Mouse (Mus musculus): ENCODE data around the gene Hsd17b14.

Hsd17b14 gene

GRCm38 (mm10) chr7:45529461-45529860, 25.2 kb upstream of the Hsd17b14 start:
- in situ Hi-C loops (cut with MboI, MseI), result no loop called here

- in situ Hi-C loops (cut with MboI, MseI), result no loop called here
Observed at GRCm38 (mm10) chr7:45530643-45531042, 24.1 kb upstream of the Hsd17b14 start.

GRCm38 (mm10) chr7:45535676-45536075, 19.0 kb upstream of the Hsd17b14 start:
- in situ Hi-C loops (cut with MboI, MseI), result no loop called here

GRCm38 (mm10) chr7:45537602-45538001, 17.1 kb upstream of the Hsd17b14 start:
- in situ Hi-C loops (cut with MboI, MseI), result no loop called here

- in situ Hi-C loops (cut with MboI, MseI), result no loop called here
Observed at GRCm38 (mm10) chr7:45538163-45539041, 16.3 kb upstream of the Hsd17b14 start.

- in situ Hi-C loops (cut with MboI, MseI), result no loop called here
Observed at GRCm38 (mm10) chr7:45539095-45539494, 15.6 kb upstream of the Hsd17b14 start.

- in situ Hi-C loops (cut with MboI, MseI), result no loop called here
Observed at GRCm38 (mm10) chr7:45540213-45540612, 14.5 kb upstream of the Hsd17b14 start.

- in situ Hi-C loops (cut with MboI, MseI), result no loop called here
Observed at GRCm38 (mm10) chr7:45544525-45544924, 10.2 kb upstream of the Hsd17b14 start.

- in situ Hi-C loops (cut with MboI, MseI), result no loop called here
Observed at GRCm38 (mm10) chr7:45549641-45550436, 4.9 kb upstream of the Hsd17b14 start.

GRCm38 (mm10) chr7:45550821-45551511, 3.7 kb upstream of the Hsd17b14 start:
- in situ Hi-C loops (cut with MboI, MseI), result no loop called here

- in situ Hi-C loops (cut with MboI, MseI), result no loop called here
Observed at GRCm38 (mm10) chr7:45551512-45551883, 3.2 kb upstream of the Hsd17b14 start.

GRCm38 (mm10) chr7:45553519-45553918, 1.2 kb upstream of the Hsd17b14 start:
- in situ Hi-C loops (cut with MboI, MseI), result no loop called here

- in situ Hi-C loops (cut with MboI, MseI), result no loop called here
Observed at GRCm38 (mm10) chr7:45553990-45554389, 703 bp upstream of the Hsd17b14 start.

GRCm38 (mm10) chr7:45555787-45556186, 1.1 kb downstream of the Hsd17b14 start:
- in situ Hi-C loops (cut with MboI, MseI), result no loop called here

- in situ Hi-C loops (cut with MboI, MseI), result no loop called here
Observed at GRCm38 (mm10) chr7:45558907-45559306, 4.2 kb downstream of the Hsd17b14 start.

- in situ Hi-C loops (cut with MboI, MseI), result no loop called here
Observed at GRCm38 (mm10) chr7:45560241-45560640, 5.5 kb downstream of the Hsd17b14 start.

- in situ Hi-C loops (cut with MboI, MseI), result no loop called here
Observed at GRCm38 (mm10) chr7:45560843-45561623, 6.3 kb downstream of the Hsd17b14 start.

GRCm38 (mm10) chr7:45561624-45562520, 7.2 kb downstream of the Hsd17b14 start:
- in situ Hi-C loops (cut with MboI, MseI), result no loop called here

GRCm38 (mm10) chr7:45564811-45565210, 10.1 kb downstream of the Hsd17b14 start:
- in situ Hi-C loops (cut with MboI, MseI), result no loop called here

GRCm38 (mm10) chr7:45565446-45565845, 10.8 kb downstream of the Hsd17b14 start:
- in situ Hi-C loops (cut with MboI, MseI), result no loop called here

Data from T-helper 1 cell (primary cell).